Mouse (Mus musculus) CH12.LX (cell line): ENCODE data around the gene Tmem171. TPM values are rescaled to one million over a fixed set of nuclear protein-coding genes. Genes with fewer than 3 reads are reported as not detected.

ENCODE experiments used
- DNase-seq: peaks from one replicate; pipeline ENCODE4 v3.0.0-alpha.2; 2013; ENCODE audit errors: extremely low read depth
- H3K27ac ChIP-seq: 2 replicates; pipeline ENCODE4 v1.5.1; 2012; ENCODE audit warnings: low read depth, mild to moderate bottlenecking, control low read depth, moderate library complexity; ENCODE audit not compliant: insufficient read depth
- H3K27me3 ChIP-seq: replicated peaks from 2 replicates; pipeline ENCODE3; 2012; ENCODE audit warnings: inconsistent platforms
- H3K36me3 ChIP-seq, 2 experiments: replicated peaks in 1 of 2; 2 replicates each; pipeline versions ENCODE3 to v1.6.1; 2012; ENCODE audit warnings: inconsistent platforms in 1 of 2, low read length in 1 of 2, mild to moderate bottlenecking in 1 of 2, mixed read lengths in 1 of 2, moderate library complexity in 1 of 2; ENCODE audit not compliant: control insufficient read depth in 1 of 2, insufficient read depth in 1 of 2
- H3K4me1 ChIP-seq, 2 experiments: 2 replicates each; pipeline ENCODE4 v1.6.1; 2012; ENCODE audit warnings: inconsistent platforms in 1 of 2, moderate library complexity in 1 of 2; ENCODE audit not compliant: insufficient read depth in 2 of 2, control insufficient read depth in 1 of 2
- H3K4me2 ChIP-seq: 2 replicates; pipeline ENCODE4 v1.6.1; 2012; ENCODE audit warnings: low read depth, mild to moderate bottlenecking, control low read depth; ENCODE audit not compliant: poor library complexity, insufficient read depth, severe bottlenecking
- H3K4me3 ChIP-seq, 3 experiments: fragments of 150-350 bp in 1 of 3; sonication (generic) in 1 of 3; replicated peaks in 1 of 3; 2 replicates each; pipeline versions ENCODE3 to v1.5.1; 2011 to 2012; ENCODE audit warnings: low read depth in 2 of 3, low read length in 2 of 3, mild to moderate bottlenecking in 2 of 3, moderate library complexity in 2 of 3, control low read depth in 1 of 3, improper control_type of control experiment in 1 of 3, inconsistent platforms in 1 of 3, mixed read lengths in 1 of 3; ENCODE audit not compliant: poor library complexity in 1 of 3
- H3K79me2 ChIP-seq: replicated peaks from 2 replicates; pipeline ENCODE4 v1.6.1; 2012; ENCODE audit warnings: mild to moderate bottlenecking, moderate library complexity; ENCODE audit not compliant: control insufficient read depth, poor library complexity, insufficient read depth, severe bottlenecking; ENCODE audit errors: extremely low read depth
- H3K9ac ChIP-seq: 2 replicates; pipeline ENCODE4 v1.6.1; 2012; ENCODE audit warnings: low read depth, mild to moderate bottlenecking, control low read depth, moderate library complexity; ENCODE audit not compliant: insufficient read depth
- H3K9me3 ChIP-seq: replicated peaks from 2 replicates; pipeline ENCODE3; 2012; ENCODE audit warnings: low read length, inconsistent platforms, mixed read lengths
- BHLHE40 ChIP-seq: IDR thresholded peaks from 2 replicates; pipeline ENCODE4 v1.6.1; 2011; ENCODE audit warnings: mild to moderate bottlenecking, low read depth, low read length, improper control_type of control experiment
- CHD2 ChIP-seq: IDR thresholded peaks from 2 replicates; pipeline ENCODE4 v1.6.1; 2011; ENCODE audit warnings: low read length, improper control_type of control experiment
- CTCF ChIP-seq, 2 experiments: IDR thresholded peaks in 1 of 2; conservative IDR thresholded peaks in 1 of 2; 2 replicates each; pipeline ENCODE4 v1.5.1; 2011 to 2012; ENCODE audit warnings: low read depth in 2 of 2, low read length in 2 of 2, improper control_type of control experiment in 1 of 2, inconsistent platforms in 1 of 2, mild to moderate bottlenecking in 1 of 2, moderate library complexity in 1 of 2
- E2F4 ChIP-seq: IDR thresholded peaks from 2 replicates; pipeline ENCODE4 v1.6.1; 2011; ENCODE audit warnings: low read depth, low read length, improper control_type of control experiment; ENCODE audit not compliant: insufficient replicate concordance
- ELF1 ChIP-seq: IDR thresholded peaks from 2 replicates; pipeline ENCODE4 v1.6.1; 2014; ENCODE audit warnings: low read depth, mild to moderate bottlenecking, inconsistent platforms, low read length, improper control_type of control experiment
- EP300 ChIP-seq: IDR thresholded peaks from 2 replicates; pipeline ENCODE4 v1.6.1; 2011; ENCODE audit warnings: low read length, improper control_type of control experiment
- GABPA ChIP-seq: IDR thresholded peaks from 2 replicates; pipeline ENCODE4 v1.6.1; 2012; ENCODE audit warnings: low read depth, low read length, improper control_type of control experiment, inconsistent platforms; ENCODE audit not compliant: insufficient replicate concordance
- IRF4 ChIP-seq: IDR thresholded peaks from 2 replicates; pipeline ENCODE4 v1.6.1; 2014; ENCODE audit warnings: low read depth, mild to moderate bottlenecking, inconsistent platforms, low read length, improper control_type of control experiment
- JUND ChIP-seq: conservative IDR thresholded peaks from 2 replicates; pipeline ENCODE4 v1.6.1; 2011; ENCODE audit warnings: low read depth, low read length, improper control_type of control experiment
- MAZ ChIP-seq: IDR thresholded peaks from 2 replicates; pipeline ENCODE4 v1.6.1; 2012; ENCODE audit warnings: low read depth, mild to moderate bottlenecking, inconsistent platforms, low read length, improper control_type of control experiment, moderate library complexity
- MXI1 ChIP-seq: IDR thresholded peaks from 2 replicates; pipeline ENCODE4 v1.6.1; 2011; ENCODE audit warnings: mild to moderate bottlenecking, low read depth, low read length, improper control_type of control experiment
- NELFE ChIP-seq: IDR thresholded peaks from 2 replicates; pipeline ENCODE4 v1.6.1; 2011; ENCODE audit warnings: low read depth, low read length, improper control_type of control experiment
- POLR2A ChIP-seq: IDR thresholded peaks from 2 replicates; pipeline ENCODE4 v1.6.1; 2011; ENCODE audit warnings: low read depth, mild to moderate bottlenecking, improper control_type of control experiment, low read length
- POLR2AphosphoS2 ChIP-seq: IDR thresholded peaks from 2 replicates; pipeline ENCODE4 v1.6.1; 2011; ENCODE audit warnings: low read depth, low read length, improper control_type of control experiment
- RAD21 ChIP-seq: IDR thresholded peaks from 2 replicates; pipeline ENCODE4 v1.6.1; 2011; ENCODE audit warnings: low read depth, mild to moderate bottlenecking, low read length, improper control_type of control experiment, moderate library complexity
- SIN3A ChIP-seq: IDR thresholded peaks from 2 replicates; pipeline ENCODE4 v1.6.1; 2012; ENCODE audit warnings: low read length, improper control_type of control experiment, inconsistent platforms
- TCF12 ChIP-seq: IDR thresholded peaks from 2 replicates; pipeline ENCODE4 v1.6.1; 2014; ENCODE audit warnings: low read depth, mild to moderate bottlenecking, inconsistent platforms, low read length, improper control_type of control experiment
- ZC3H11A ChIP-seq: IDR thresholded peaks from 2 replicates; pipeline ENCODE4 v1.6.1; 2012; ENCODE audit warnings: low read depth, mild to moderate bottlenecking, inconsistent platforms, low read length, improper control_type of control experiment
- ZNF384 ChIP-seq: IDR thresholded peaks from 2 replicates; pipeline ENCODE4 v1.6.1; 2012; ENCODE audit warnings: low read depth, low read length, improper control_type of control experiment, inconsistent platforms
- dilution Hi-C: fragments of 300-500 bp; cut with MboI; formaldehyde crosslinking; loops from 2 replicates; pipeline ENCODE4 v1.14.3; 2020; ENCODE audit warnings: low sequenced_read_pairs; ENCODE audit not compliant: extremely low pct_unique_long_range_greater_than_20kb, extremely low pct_ligation_motif_present
- in situ Hi-C: fragments of 300-500 bp; cut with MboI; formaldehyde crosslinking; loops from 3 replicates; pipeline ENCODE4 v1.14.3; 2019; ENCODE audit warnings: low sequenced_read_pairs, low pct_ligation_motif_present, low pct_unique_long_range_greater_than_20kb, mixed read lengths
- polyA plus RNA-seq: library from polyadenylated mRNA; unstranded; fragments of >175 nt; gene quantifications from 2 replicates; pipeline ENCODE4 v1.2.1, GENCODE M21; 2012; ENCODE audit warnings: low read depth; ENCODE audit not compliant: insufficient read length
- total RNA-seq, 2 experiments: library from RNA; depleted of rRNA; stranded (reverse); fragments of 300-350 nt in 1 of 2; fragments of >200 nt in 1 of 2; gene quantifications; 2 replicates each; pipeline ENCODE4 v1.2.3; 2012 to 2014

Tmem171 gene
- total and polyA plus RNA-seq, 3 experiments = not detected

DNA sequence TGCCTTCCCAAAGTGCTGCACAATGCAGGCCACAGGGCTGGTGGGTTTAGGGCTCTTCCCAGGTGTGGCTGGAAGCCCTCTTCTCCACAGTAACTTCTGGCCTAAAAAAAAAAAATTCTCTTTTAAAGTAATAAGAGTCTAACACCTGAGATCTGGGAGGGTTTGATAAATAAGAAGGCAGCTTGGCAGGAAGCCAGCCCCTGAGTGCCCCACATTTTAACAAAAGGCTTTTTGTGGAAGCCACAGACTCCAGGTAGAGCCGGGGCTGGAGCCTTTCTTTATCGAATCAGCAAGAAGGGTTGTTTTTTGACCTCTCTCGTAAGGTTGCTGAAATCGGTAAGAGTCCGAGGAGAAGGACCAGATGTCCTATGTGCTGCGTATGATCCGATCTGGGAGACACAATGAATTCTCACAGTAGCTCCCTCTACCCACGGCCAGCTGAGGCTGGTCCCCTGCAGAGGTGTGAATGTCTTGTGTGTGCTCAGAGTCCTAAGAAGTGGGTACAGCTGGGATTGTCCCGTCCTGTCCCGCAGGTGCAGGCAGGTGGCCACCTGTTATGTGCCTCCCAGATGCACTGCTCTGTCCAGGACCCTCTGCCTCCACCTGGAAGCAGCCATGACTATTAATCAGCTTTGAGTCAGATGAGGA is 6.2 kb upstream of the Tmem171 start:
- Histone ChIP-seq H3K4me1 (peaks cover 0 to 12% of the 10 kb centered on the region in 2 experiments; a peak in 2 of 4 replicates), H3K9ac (no peak overlapping the region), H3K36me3 (no peaks in the 10 kb centered on the region), H3K27ac (no peak overlapping the region), H3K4me2 (no peak overlapping the region), H3K27me3 (no peaks in the 10 kb centered on the region), H3K79me2 (no peaks in the 10 kb centered on the region), H3K4me3 (no peak overlapping the region), H3K9me3 (no peaks in the 10 kb centered on the region)
- dilution Hi-C loops = no loop called here
- no peak for DNase-seq
- in situ Hi-C loops = no loop called here
- no peak for TF ChIP-seq NELFE
- no peak for TF ChIP-seq TCF12
- no peak for TF ChIP-seq SIN3A
- no peak for TF ChIP-seq JUND
- no peak for TF ChIP-seq ELF1
- no peak for TF ChIP-seq E2F4

DNA sequence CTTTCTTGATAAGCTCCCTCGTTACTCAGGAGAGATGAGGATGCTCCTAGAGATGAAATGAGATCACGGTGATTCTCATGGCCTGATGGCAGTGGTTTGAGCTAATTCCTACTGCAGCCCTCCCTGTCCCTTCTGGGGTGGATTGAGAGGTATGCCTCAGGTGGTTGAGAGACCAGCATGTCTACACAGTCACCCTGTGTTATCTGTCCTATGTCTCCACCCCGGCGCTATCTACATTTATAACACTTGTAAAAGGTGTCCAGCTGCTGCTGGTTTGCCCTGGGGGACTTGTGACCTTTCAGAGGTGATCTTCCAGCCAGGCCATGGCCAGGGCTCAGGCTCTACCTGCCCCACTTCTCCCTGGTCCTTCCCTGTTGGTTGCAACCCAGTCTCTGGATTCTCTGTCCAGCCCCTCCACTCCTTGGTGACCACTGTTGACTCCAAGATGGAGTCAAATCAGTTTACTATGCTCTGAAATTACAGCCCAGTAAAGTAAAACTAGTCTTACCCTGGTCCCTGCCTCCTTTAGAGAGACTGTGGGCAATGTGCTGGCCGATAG is 5.4 kb upstream of the Tmem171 start:
- TF ChIP-seq TCF12 (no peak), ZNF384 (no peak), IRF4 (no peak), EP300 (no peak), MXI1 (no peak), POLR2A (no peak), NELFE (no peak), CTCF (conservative IDR thresholded peaks at IDR 0.05 in 1 of 2, IDR thresholded peaks at IDR 0.05 in 1 of 2; ENCODE audit: low read depth in 2 of 2, low read length in 2 of 2) (no peak), MAZ (no peak), POLR2AphosphoS2 (no peak), GABPA (no peak), BHLHE40 (no peak), SIN3A (no peak), CHD2 (no peak), RAD21 (no peak), ZC3H11A (no peak)
- TF ChIP-seq, all 38 proteins: peak for 0
- Histone ChIP-seq H3K4me1 (peaks cover 0 to 19% of the 10 kb centered on the region in 2 experiments; a peak in 2 of 4 replicates), H3K79me2 (no peaks in the 10 kb centered on the region), H3K36me3 (no peaks in the 10 kb centered on the region), H3K9ac (no peak overlapping the region), H3K9me3 (no peaks in the 10 kb centered on the region), H3K4me2 (no peak overlapping the region), H3K27ac (no peak overlapping the region), H3K27me3 (no peaks in the 10 kb centered on the region), H3K4me3 (no peak overlapping the region)
- in situ Hi-C loops = no loop called here
- dilution Hi-C loops = no loop called here
- DNase-seq = no peak
